Mouse (Mus musculus): ENCODE measurements around the gene Nuak2. TPM values are rescaled to one million over a fixed set of nuclear protein-coding genes. Genes with fewer than 3 reads are reported as not detected.
A peak's percentile ranks its signal among the peaks of the same experiment; 100 is the strongest.

The Nuak2 gene
- polyA plus RNA-seq, 1 experiment from 2014 or later: 6.0 TPM

GRCm38 (mm10) chr1:132327477-132327876 lies 11.6 kb downstream of the Nuak2 start:
- TF ChIP-seq EP300 (IDR thresholded peaks at IDR 0.05; ENCODE audit: low read depth): no peak
- TF ChIP-seq CTCF (IDR thresholded peaks at IDR 0.05; ENCODE audit: low read depth): no peak
- Histone ChIP-seq H3K4me1 (ENCODE audit: insufficient read depth) (peaks cover 28% of the 10 kb centered on the region), H3K4me3 (ENCODE audit: low read depth, low read length) (no peak overlapping the region), H3K9me3 (ENCODE audit: low read length) (no peaks in the 10 kb centered on the region), H3K4me2 (ENCODE audit: low read depth, low read length) (no peak overlapping the region), H3K27ac (ENCODE audit: low read depth) (peak overlapping the region; percentile 31; the same call in 1 of the 2 replicates), H3K9ac (replicated peaks) (no peak overlapping the region), H3K36me3 (replicated peaks; ENCODE audit: insufficient read depth, low read length) (peaks cover 47% of the 10 kb centered on the region), H3K27me3 (ENCODE audit: insufficient read depth, low read length) (no peaks in the 10 kb centered on the region)
- 86% methylated on average over 17 of the region's 17 CpGs for WGBS (ENCODE audit: insufficient replicate concordance)
- no peak for ATAC-seq
- DNase-seq: no peak

GRCm38 (mm10) chr1:132328565-132328964 lies 12.6 kb downstream of the Nuak2 start:
- Histone ChIP-seq H3K36me3 (replicated peaks; ENCODE audit: insufficient read depth, low read length) (peaks cover 46% of the 10 kb centered on the region), H3K9ac (replicated peaks) (no peak overlapping the region), H3K4me2 (ENCODE audit: low read depth, low read length) (no peak overlapping the region), H3K9me3 (ENCODE audit: low read length) (no peaks in the 10 kb centered on the region), H3K27me3 (ENCODE audit: insufficient read depth, low read length) (no peaks in the 10 kb centered on the region), H3K27ac (ENCODE audit: low read depth) (peak overlapping the region; percentile 11; the same call in 1 of the 2 replicates), H3K4me1 (ENCODE audit: insufficient read depth) (peaks cover 25% of the 10 kb centered on the region), H3K4me3 (ENCODE audit: low read depth, low read length) (no peak overlapping the region)
- TF ChIP-seq CTCF (IDR thresholded peaks at IDR 0.05; ENCODE audit: low read depth) (no peak), EP300 (IDR thresholded peaks at IDR 0.05; ENCODE audit: low read depth) (no peak)
- ATAC-seq (peak; percentile 62), DNase-seq (no peak)
- WGBS (ENCODE audit: insufficient replicate concordance): 60% methylated on average over 3 of the region's 3 CpGs

DNA sequence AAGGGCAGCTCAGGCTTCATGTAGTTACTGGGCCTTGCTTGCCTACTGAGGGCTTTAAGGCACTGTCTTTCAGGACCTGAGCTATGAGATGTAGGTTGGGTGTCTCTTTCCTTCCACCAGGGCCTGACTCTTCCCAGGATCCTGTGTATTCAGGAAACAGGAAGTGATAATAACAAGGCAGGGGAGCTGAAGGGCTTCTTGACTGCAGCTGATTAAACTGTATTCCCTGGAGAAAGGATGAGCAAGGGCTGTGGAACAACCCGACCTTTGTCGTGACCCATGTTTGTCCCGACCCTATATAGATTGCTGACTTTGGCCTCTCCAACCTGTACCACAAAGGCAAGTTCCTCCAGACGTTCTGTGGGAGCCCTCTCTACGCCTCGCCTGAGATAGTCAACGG lies 13.7 kb downstream of the Nuak2 start:
- Histone ChIP-seq H3K4me2 (ENCODE audit: low read depth, low read length) (no peak overlapping the region), H3K9me3 (ENCODE audit: low read length) (no peaks in the 10 kb centered on the region), H3K4me1 (ENCODE audit: insufficient read depth) (peaks cover 34% of the 10 kb centered on the region), H3K9ac (replicated peaks) (no peak overlapping the region), H3K4me3 (ENCODE audit: low read depth, low read length) (no peak overlapping the region), H3K27ac (ENCODE audit: low read depth) (no peak overlapping the region; the same call in 1 of the 2 replicates), H3K36me3 (replicated peaks; ENCODE audit: insufficient read depth, low read length) (peaks cover 43% of the 10 kb centered on the region), H3K27me3 (ENCODE audit: insufficient read depth, low read length) (no peaks in the 10 kb centered on the region)
- no peak for TF ChIP-seq EP300 (IDR thresholded peaks at IDR 0.05; ENCODE audit: low read depth)
- TF ChIP-seq CTCF (IDR thresholded peaks at IDR 0.05; ENCODE audit: low read depth): no peak
- DNase-seq (no peak), ATAC-seq (no peak)
- WGBS (ENCODE audit: insufficient replicate concordance): 65% methylated on average over 7 of the region's 7 CpGs

GRCm38 (mm10) chr1:132330397-132330796 lies 14.5 kb downstream of the Nuak2 start:
- H3K27ac ChIP-seq (ENCODE audit: low read depth): no peak overlapping the region
- H3K4me2 ChIP-seq (ENCODE audit: low read depth, low read length): no peak overlapping the region
- H3K4me3 ChIP-seq (ENCODE audit: low read depth, low read length): no peak overlapping the region
- H3K4me1 ChIP-seq (ENCODE audit: insufficient read depth): peaks cover 42% of the 10 kb centered on the region
- H3K27me3 ChIP-seq (ENCODE audit: insufficient read depth, low read length): no peaks in the 10 kb centered on the region
- no peak for TF ChIP-seq CTCF (IDR thresholded peaks at IDR 0.05; ENCODE audit: low read depth)
- TF ChIP-seq EP300 (IDR thresholded peaks at IDR 0.05; ENCODE audit: low read depth): no peak
- DNase-seq (no peak), ATAC-seq (no peak)
- no peak overlapping the region for H3K9ac ChIP-seq (replicated peaks)
- WGBS (ENCODE audit: insufficient replicate concordance): 85% methylated on average over 15 of the region's 15 CpGs
- no peaks in the 10 kb centered on the region for H3K9me3 ChIP-seq (ENCODE audit: low read length)
- peaks cover 38% of the 10 kb centered on the region for H3K36me3 ChIP-seq (replicated peaks; ENCODE audit: insufficient read depth, low read length)

GRCm38 (mm10) chr1:132331283-132331682 lies 15.4 kb downstream of the Nuak2 start:
- H3K4me1 ChIP-seq (ENCODE audit: insufficient read depth): peaks cover 50% of the 10 kb centered on the region
- TF ChIP-seq EP300 (IDR thresholded peaks at IDR 0.05; ENCODE audit: low read depth) (no peak), CTCF (IDR thresholded peaks at IDR 0.05; ENCODE audit: low read depth) (no peak)
- peaks cover 34% of the 10 kb centered on the region for H3K36me3 ChIP-seq (replicated peaks; ENCODE audit: insufficient read depth, low read length)
- H3K9ac ChIP-seq (replicated peaks): no peak overlapping the region
- no peaks in the 10 kb centered on the region for H3K27me3 ChIP-seq (ENCODE audit: insufficient read depth, low read length)
- WGBS (ENCODE audit: insufficient replicate concordance): 78% methylated on average over 17 of the region's 17 CpGs
- no peak overlapping the region for H3K27ac ChIP-seq (ENCODE audit: low read depth)
- ATAC-seq (no peak), DNase-seq (no peak)
- no peak overlapping the region for H3K4me3 ChIP-seq (ENCODE audit: low read depth, low read length)
- no peaks in the 10 kb centered on the region for H3K9me3 ChIP-seq (ENCODE audit: low read length)
- no peak overlapping the region for H3K4me2 ChIP-seq (ENCODE audit: low read depth, low read length)

GRCm38 (mm10) chr1:132333201-132333600 lies 17.3 kb downstream of the Nuak2 start:
- Histone ChIP-seq H3K9ac (replicated peaks) (no peak overlapping the region), H3K27ac (ENCODE audit: low read depth) (peak overlapping the region; percentile 84), H3K4me3 (ENCODE audit: low read depth, low read length) (no peak overlapping the region), H3K36me3 (replicated peaks; ENCODE audit: insufficient read depth, low read length) (peaks cover 28% of the 10 kb centered on the region), H3K9me3 (ENCODE audit: low read length) (no peaks in the 10 kb centered on the region), H3K27me3 (ENCODE audit: insufficient read depth, low read length) (no peaks in the 10 kb centered on the region), H3K4me1 (ENCODE audit: insufficient read depth) (peaks cover 49% of the 10 kb centered on the region), H3K4me2 (ENCODE audit: low read depth, low read length) (peak overlapping the region; percentile 53)
- TF ChIP-seq EP300 (IDR thresholded peaks at IDR 0.05; ENCODE audit: low read depth) (no peak), CTCF (IDR thresholded peaks at IDR 0.05; ENCODE audit: low read depth) (no peak)
- ATAC-seq: no peak
- WGBS (ENCODE audit: insufficient replicate concordance): 45% methylated on average over 2 of the region's 2 CpGs
- no peak for DNase-seq
